Mouse (Mus musculus): ENCODE data around the gene Prr5.

DNA sequence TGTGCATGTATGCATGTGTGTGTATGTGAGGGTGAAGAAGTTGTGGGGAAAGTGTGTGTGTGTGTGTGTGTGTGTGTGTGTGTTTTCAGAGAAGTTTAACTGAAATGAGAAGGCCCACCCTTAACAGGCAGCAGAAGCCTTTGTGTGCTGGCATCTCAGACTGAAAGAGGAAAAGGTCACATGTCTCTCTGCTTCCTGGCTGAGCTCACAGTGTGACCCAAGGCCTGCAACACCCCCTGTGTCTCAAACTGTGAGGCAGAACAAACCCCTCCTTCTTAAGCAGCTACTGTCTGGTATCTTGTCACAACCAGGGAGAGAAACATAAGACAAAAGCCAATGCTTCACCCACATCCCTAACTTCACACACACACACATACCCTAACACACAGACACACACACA, 31.0 kb upstream of the Prr5 start:
- no peak for TF ChIP-seq CTCF (IDR thresholded peaks at IDR 0.05; ENCODE audit: low read depth)
- no peak for TF ChIP-seq EP300 (IDR thresholded peaks at IDR 0.05; ENCODE audit: low read depth)
